Mouse (Mus musculus) neutrophil, adult 5-6 weeks (primary cell): ENCODE data around the gene Akr1a1. TPM values are rescaled to one million over a fixed set of nuclear protein-coding genes. Genes with fewer than 3 reads are reported as not detected.
"Not testable (repeated sequence)": the region's sequence is repeated elsewhere in the genome, so short reads cannot be mapped to it uniquely, and the experiment has no call there.

Source experiments
- ATAC-seq: fragments of 151-379, 151-347 bp; 2 replicates; pipeline ENCODE4 v1.8.0; 2017; ENCODE audit warnings: mild to moderate bottlenecking, moderate TSS enrichment; ENCODE audit not compliant: insufficient number of reproducible peaks, poor library complexity, low FRiP score, severe bottlenecking; ENCODE audit errors: extremely low read depth
- total RNA-seq: library from RNA; stranded (forward); fragments of 200-1000 nt; gene quantifications from 2 replicates; pipeline ENCODE4 v1.2.3, GENCODE M21; 2017

Akr1a1 gene
- total RNA-seq = 175 and 178 TPM in 2 replicates

GRCm38 (mm10) chr4:116650924-116651796 lies at the start of gene Akr1a1:
Gene Akr1a1 (minus strand): TSS chr4:116651680.
- ATAC-seq = peak; percentile 90

DNA sequence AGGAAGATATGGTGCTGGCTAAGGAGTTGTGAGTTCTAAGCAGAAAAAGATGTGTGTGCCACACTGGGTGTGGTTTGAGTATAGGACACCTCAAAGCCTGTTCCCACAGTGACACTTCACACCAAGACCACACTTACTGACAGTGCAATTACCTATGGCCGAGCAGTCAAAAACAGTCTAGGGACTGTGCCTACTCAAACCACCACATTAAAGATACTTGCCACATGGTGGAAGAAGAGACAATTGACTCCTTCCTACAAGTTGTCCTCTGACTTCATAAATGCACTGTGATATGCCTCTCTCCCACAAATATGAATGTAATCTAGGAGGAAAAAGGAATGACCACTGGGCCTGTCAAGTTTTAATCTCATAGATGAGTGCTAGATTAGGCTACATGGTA lies 49.5 kb upstream of the Akr1a1 start:
- ATAC-seq = no peak

- no peak for ATAC-seq
These were observed 47.3 kb upstream of the Akr1a1 start for GRCm38 (mm10) chr4:116698693-116699342.

DNA sequence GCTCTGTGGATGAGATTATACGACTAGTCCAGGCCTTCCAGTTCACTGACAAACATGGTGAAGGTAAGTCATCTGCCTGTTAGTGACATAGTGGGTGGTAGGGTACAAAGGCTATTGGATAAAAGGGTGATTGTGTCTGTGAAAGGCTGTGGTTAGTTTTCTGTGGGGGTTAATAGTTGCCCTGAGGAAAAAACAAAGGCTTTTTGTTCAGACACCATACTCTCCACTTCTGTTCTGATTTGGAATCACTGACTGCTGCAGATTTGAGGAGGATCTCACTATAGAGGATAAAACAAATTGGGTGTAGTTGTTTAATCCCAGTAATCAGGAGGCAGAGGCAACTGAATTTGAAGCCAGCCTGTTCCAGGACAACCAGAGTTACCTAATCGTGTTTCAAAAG lies 42.3 kb upstream of the Akr1a1 start:
- no peak for ATAC-seq

DNA sequence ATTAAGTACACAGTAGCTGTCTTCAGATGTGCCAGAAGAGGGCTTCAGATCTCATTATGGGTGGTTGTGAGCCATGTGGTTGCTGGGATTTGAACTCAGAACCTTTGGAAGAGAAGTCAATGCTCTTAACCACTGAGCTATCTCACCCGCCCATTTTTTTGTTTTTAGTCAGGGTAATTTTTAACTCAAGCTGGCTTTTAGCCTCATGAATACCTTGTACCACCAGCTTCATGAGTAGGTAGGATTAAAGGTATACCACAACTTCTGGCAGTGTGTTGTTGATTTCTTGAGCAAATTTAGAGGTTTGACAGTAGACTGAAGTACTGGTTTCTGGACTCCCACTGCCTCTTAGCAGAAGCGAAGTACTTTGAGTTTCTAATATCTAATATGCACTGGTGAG lies 40.7 kb upstream of the Akr1a1 start:
- ATAC-seq = no peak

GRCm38 (mm10) chr4:116689309-116689876 lies 37.9 kb upstream of the Akr1a1 start:
- no peak for ATAC-seq

GRCm38 (mm10) chr4:116687041-116687440 lies 35.6 kb upstream of the Akr1a1 start:
- ATAC-seq = no peak

DNA sequence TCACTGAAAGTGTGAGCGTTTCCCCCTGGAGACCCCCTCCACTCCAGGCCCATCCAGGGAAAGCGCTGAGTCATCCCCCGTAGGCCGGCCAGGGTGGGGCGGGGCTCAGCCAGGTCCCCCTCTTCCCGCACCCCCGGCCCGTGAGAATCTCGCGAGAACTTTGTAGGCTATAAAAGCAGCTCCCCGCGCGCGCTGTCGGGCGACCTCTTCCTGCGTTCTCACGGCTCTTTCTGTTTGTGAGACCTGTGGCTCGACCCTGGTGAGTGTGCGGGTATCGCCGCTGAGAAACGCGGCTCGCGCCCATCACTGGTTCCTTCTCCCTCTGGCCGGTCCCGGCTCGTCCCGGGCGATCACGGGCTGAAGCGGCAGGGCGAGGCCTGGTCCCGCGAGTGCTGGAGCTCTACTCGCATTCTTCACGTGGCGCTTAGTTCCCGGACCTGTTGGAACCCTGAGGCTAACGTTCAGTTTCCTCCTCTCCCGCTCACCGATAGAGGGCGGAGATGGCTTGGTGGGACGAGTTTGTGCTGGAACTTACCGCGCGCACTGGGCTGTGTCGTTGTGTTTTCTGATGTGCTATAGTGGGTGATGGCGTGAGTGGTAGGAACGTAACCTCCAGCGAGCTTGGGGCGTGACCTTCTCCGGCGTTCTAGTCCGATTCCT lies 34.1 kb upstream of the Akr1a1 start, which contains the start of gene Prdx1:
Gene Prdx1, plus strand, starts transcription at position 143 of the 660 bp plus-strand sequence.
- ATAC-seq = peak; percentile 89

GRCm38 (mm10) chr4:116684665-116685064 lies 33.2 kb upstream of the Akr1a1 start:
- ATAC-seq = no peak

GRCm38 (mm10) chr4:116683957-116684356 lies 32.5 kb upstream of the Akr1a1 start:
- ATAC-seq = no peak

DNA sequence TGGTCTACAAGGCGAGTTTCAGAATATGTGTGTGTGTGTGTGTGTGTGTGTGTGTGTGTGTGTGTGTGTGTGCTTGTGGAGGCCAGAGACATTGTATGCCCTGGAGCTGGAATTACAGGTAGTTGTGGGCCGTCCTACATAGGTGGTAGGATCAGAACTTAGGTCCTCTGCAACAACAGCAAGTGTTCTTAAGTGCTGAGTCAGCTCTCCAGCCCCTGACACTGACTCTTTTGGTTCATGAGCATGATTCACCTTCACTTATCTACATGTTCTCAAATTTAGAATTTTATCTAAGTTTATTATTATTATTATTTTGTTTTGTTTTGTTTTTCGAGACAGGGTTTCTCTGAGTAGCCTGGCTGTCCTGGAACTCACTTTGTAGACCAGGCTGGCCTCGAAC lies 29.0 kb upstream of the Akr1a1 start:
- not testable (repeated sequence) for ATAC-seq

GRCm38 (mm10) chr4:116679141-116679540 lies 27.7 kb upstream of the Akr1a1 start:
- ATAC-seq = no peak

DNA sequence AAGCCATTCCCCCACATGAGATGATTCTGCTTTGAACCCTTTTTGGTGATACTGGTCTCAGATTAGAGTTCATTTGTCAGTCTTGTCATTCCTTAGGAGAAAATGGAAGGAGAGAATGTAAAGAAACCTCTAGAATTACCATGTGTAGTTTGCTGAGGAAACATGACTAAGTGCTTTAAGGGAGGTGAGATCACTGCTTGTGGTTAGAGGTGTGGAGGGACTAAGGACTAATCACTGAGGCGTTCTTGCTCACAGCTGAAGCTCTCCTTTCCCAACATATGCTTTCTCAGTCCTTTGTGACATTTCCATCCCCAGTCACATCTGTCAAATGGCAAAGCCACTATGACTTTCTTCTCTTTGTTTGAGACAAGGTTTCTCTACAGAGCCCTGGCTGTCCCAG lies 26.3 kb upstream of the Akr1a1 start:
- ATAC-seq = no peak

- no peak for ATAC-seq
These were observed 24.5 kb upstream of the Akr1a1 start for GRCm38 (mm10) chr4:116676027-116676426.

- not testable (repeated sequence) for ATAC-seq
These were observed 23.3 kb upstream of the Akr1a1 start for GRCm38 (mm10) chr4:116674761-116675160.

GRCm38 (mm10) chr4:116672785-116673184 lies 21.3 kb upstream of the Akr1a1 start:
- no peak for ATAC-seq

- ATAC-seq = no peak
These were observed 17.8 kb upstream of the Akr1a1 start for GRCm38 (mm10) chr4:116669291-116669690.

DNA sequence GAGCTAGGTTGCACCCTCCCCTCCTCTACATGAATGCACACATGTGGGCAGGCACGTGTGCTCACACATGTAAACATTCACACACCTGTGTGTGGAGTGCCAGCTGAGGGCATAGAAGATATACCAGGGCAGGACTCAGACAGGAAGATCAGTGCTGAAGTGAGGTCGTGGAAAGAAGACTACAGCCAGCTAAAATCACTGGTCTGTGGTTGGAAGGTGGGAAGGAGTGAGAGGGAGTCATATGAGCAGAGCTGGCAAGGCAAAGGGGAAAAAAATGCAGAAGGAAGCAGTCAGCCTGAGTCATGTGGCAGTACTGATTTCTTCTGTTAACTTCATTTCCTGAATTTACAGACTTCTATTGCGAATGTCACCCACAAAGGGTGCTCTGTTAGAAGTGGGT lies 16.7 kb upstream of the Akr1a1 start:
- ATAC-seq = peak; percentile 36; the same call in 1 of the 2 replicates

- no peak for ATAC-seq
These were observed 15.1 kb upstream of the Akr1a1 start for GRCm38 (mm10) chr4:116666625-116667024.
